Mouse (Mus musculus) kidney, embryonic 14.5 days (tissue): ENCODE measurements around the gene H2-Ob. TPM values are rescaled to one million over a fixed set of nuclear protein-coding genes. Genes with fewer than 3 reads are reported as not detected.
A peak's percentile ranks its signal among the peaks of the same experiment; 100 is the strongest.

Source experiments
- ATAC-seq: fragments of 200-750 bp; cut with Nextera tagmentation; 2 replicates; pipeline ENCODE4 v1.8.0; 2017; ENCODE audit warnings: moderate number of reproducible peaks, mild to moderate bottlenecking, moderate TSS enrichment, moderate library complexity; ENCODE audit not compliant: low FRiP score, low TSS enrichment
- H3K27ac ChIP-seq: fragments of 300-500 bp; sonication (generic); 2 replicates; pipeline ENCODE4 v1.5.1; 2014; ENCODE audit warnings: low read depth, mild to moderate bottlenecking, low read length, moderate library complexity, mixed read lengths
- H3K27me3 ChIP-seq: fragments of 300-500 bp; sonication (generic); 2 replicates; pipeline ENCODE4 v1.6.1; 2014; ENCODE audit warnings: mild to moderate bottlenecking, low read length; ENCODE audit not compliant: control insufficient read depth, insufficient read depth
- H3K36me3 ChIP-seq: fragments of 300-500 bp; sonication (generic); 2 replicates; pipeline ENCODE4 v1.6.1; 2014; ENCODE audit warnings: low read length, mixed read lengths; ENCODE audit not compliant: control insufficient read depth, insufficient read depth
- H3K4me1 ChIP-seq: fragments of 300-500 bp; sonication (generic); 2 replicates; pipeline ENCODE4 v1.6.1; 2014; ENCODE audit warnings: low read length, mixed read lengths; ENCODE audit not compliant: control insufficient read depth, insufficient read depth
- H3K4me2 ChIP-seq: fragments of 300-500 bp; sonication (generic); replicated peaks from 2 replicates; pipeline ENCODE4 v1.6.1; 2014; ENCODE audit warnings: low read depth, mild to moderate bottlenecking, low read length
- H3K4me3 ChIP-seq: fragments of 300-500 bp; sonication (generic); 2 replicates; pipeline ENCODE4 v1.5.1; 2014; ENCODE audit warnings: mild to moderate bottlenecking, low read length
- H3K9ac ChIP-seq: fragments of 300-500 bp; sonication (generic); 2 replicates; pipeline ENCODE4 v1.6.1; 2014; ENCODE audit warnings: low read depth, mild to moderate bottlenecking, low read length, moderate library complexity
- H3K9me3 ChIP-seq: fragments of 300-500 bp; sonication (generic); 2 replicates; pipeline ENCODE4 v1.6.1; 2016; ENCODE audit warnings: low read length; ENCODE audit not compliant: control insufficient read depth
- WGBS: fragments of 180-500 bp; shearing (Covaris S2); extraction: QIAGEN DNeasy Blood & Tissue Kit; methylation state at CpG from one replicate; pipeline ENCODE4 v1.1.7; 2014; 5-methylcytosine and 5-hydroxymethylcytosine counted together
- polyA plus RNA-seq: library from polyadenylated mRNA; unstranded; fragments of >200 nt; fragmentation: Nextera tagmentation; extraction: Ambion mirVana; gene quantifications from 2 replicates; pipeline ENCODE4 v1.2.1, GENCODE M21; 2014

H2-Ob gene
- polyA plus RNA-seq, 1 experiment from 2014 or later = not detected

DNA sequence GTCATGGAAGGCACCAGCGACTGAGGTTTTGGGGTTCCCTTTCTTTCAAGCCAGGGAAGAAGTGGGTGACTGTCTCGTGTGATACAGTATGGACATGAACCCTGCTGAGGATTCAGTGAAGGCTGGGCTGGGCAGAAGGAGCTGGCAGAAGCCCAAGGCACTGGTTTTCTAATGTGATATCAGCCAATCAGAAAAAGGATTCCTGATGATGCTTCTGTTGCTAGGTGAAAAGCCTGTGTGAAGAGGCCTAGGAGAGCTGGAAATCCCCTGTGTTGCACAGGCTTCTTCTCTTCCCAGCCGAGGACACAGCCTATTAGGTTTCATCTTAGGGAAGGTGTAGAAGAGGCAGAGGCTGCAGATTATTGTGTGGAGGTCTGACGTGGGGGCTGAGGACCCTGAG lies 22.8 kb downstream of the H2-Ob start:
- no peak overlapping the region for H3K4me3 ChIP-seq
- peaks cover 13% of the 10 kb centered on the region for H3K27me3 ChIP-seq
- no peak overlapping the region for H3K27ac ChIP-seq
- H3K9ac ChIP-seq = no peak overlapping the region
- no peaks in the 10 kb centered on the region for H3K36me3 ChIP-seq
- ATAC-seq = 0 out of 2 replicates have a peak, but pooled peaks have one; percentile 42
- WGBS = 13% methylated on average over 4 of the region's 4 CpGs
- H3K4me1 ChIP-seq = peaks cover 12% of the 10 kb centered on the region; the same call in 1 of the 2 replicates
- H3K4me2 ChIP-seq = no peak overlapping the region
- H3K9me3 ChIP-seq = no peaks in the 10 kb centered on the region

DNA sequence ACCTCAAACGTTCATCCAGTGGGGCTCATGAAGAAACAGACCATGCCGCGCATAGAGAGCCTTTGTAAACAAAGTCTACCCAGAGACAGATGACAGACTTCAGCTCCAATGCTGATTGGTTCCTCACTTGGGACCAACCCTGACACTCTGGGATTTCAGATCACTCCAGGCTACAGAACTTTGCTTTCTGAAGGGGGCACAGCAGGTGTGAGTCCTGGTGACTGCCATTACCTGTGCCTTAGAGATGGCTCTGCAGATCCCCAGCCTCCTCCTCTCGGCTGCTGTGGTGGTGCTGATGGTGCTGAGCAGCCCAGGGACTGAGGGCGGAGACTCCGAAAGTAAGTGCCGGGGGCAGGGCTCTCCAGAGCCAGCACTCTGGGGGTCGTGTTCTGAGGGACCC lies 24.4 kb downstream of the H2-Ob start:
- no peak overlapping the region for H3K27ac ChIP-seq
- H3K27me3 ChIP-seq = peaks cover 13% of the 10 kb centered on the region
- 0 out of 2 replicates have a peak overlapping the region, but pooled peaks have one; percentile 32 for H3K9ac ChIP-seq

DNA sequence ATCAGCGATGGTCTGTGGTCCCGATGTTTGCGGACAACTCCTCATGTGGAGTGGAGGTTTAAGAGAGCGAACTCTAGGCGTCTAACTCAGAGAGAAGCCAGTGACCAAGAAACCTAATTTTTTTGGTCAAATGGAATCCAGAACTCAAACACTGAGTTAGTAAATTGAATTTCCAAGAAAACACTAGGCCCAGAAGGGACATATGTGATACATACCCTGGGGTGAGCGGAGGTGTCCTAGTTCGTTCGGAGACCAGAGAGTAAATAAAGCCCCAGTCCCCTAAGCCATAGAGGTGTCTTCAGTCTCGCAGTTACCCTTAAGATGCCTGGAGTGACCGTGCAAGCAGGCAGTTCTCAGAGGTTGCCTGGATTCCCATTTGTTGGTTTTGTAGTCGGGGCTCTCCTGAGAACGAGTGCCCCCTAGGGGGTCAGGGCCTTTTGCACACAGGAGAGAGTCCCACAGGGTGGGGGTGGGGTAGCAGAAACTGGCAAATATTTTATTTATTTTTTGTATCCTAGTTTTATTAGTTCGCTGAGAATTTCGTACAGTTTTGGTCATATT lies 25.2 kb downstream of the H2-Ob start:
- Histone ChIP-seq H3K4me3 (peak overlapping the region; percentile 46), H3K27me3 (peaks cover 13% of the 10 kb centered on the region), H3K9ac (no peak overlapping the region), H3K36me3 (no peaks in the 10 kb centered on the region), H3K4me2 (peak overlapping the region; percentile 83), H3K4me1 (peaks cover 12% of the 10 kb centered on the region; the same call in 1 of the 2 replicates), H3K9me3 (no peaks in the 10 kb centered on the region), H3K27ac (no peak overlapping the region)
- WGBS = 5% methylated on average over 14 of the region's 14 CpGs
- peak; percentile 13; the same call in 1 of the 2 replicates for ATAC-seq

More for the DNA sequence above, 24.4 kb downstream of the H2-Ob start:
- peaks cover 12% of the 10 kb centered on the region; the same call in 1 of the 2 replicates for H3K4me1 ChIP-seq
- ATAC-seq = peak; percentile 83
- no peaks in the 10 kb centered on the region for H3K36me3 ChIP-seq
- peak overlapping the region; percentile 83 for H3K4me2 ChIP-seq
- H3K9me3 ChIP-seq = no peaks in the 10 kb centered on the region
- 2% methylated on average over 8 of the region's 8 CpGs for WGBS
- H3K4me3 ChIP-seq = peak overlapping the region; percentile 46

DNA sequence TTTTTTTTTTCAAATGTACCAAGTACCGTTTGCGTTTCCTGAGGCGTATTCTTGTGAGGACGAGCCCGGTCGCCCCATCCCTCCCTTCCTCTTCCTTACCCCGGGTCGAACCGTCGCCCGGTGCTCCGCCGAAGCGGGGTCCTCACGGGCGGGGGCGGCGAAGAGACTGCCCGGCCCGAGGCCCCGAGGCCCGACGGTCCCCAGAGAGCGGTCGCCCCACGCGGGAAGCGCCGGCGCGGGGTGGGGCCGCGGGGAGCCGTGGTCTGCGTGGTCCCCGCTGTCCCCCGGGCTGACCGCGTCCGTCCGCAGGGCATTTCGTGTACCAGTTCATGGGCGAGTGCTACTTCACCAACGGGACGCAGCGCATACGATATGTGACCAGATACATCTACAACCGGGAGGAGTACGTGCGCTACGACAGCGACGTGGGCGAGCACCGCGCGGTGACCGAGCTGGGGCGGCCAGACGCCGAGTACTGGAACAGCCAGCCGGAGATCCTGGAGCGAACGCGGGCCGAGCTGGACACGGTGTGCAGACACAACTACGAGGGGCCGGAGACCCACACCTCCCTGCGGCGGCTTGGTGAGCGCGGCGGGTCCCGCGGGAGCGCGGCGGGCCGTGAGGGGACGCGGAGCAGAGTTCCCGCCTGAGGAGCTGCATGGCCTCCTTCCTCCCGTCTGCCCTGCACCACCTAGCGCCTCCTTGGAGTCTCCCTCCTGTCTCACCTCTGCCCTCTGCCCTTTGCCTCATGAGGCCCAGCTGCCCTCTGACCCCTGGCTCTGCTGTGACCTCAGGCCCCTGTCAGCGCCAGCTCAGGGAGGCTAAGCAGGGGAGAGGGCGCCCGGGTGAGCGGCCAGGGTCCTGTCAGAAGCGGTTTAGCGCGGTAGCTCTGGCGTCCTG lies 26.0 kb downstream of the H2-Ob start:
- 1% methylated on average over 88 of the region's 93 CpGs for WGBS
- no peaks in the 10 kb centered on the region for H3K9me3 ChIP-seq

DNA sequence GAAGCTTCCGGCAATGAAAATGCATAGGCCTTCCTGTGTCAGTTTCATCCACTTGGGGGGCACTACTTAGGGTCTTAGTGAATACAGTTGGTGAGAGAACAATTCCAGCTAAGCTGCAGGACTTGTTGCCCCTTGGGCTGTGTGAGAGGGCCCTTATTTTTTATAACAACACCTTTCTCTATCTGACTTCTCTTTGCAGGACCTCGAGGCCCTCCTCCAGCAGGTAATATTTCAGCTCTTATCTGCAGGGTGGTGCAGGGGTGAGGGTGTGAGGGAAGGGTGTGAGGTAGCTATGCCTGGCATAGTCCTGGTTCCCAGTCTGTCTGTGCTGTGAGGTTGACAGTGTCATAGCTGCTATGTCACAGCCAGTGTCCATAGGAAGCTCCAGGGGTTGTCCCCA lies 29.6 kb downstream of the H2-Ob start:
- peaks cover 13% of the 10 kb centered on the region for H3K27me3 ChIP-seq
- no peak for ATAC-seq
- no peak overlapping the region for H3K9ac ChIP-seq
- H3K4me2 ChIP-seq = no peak overlapping the region
- no peak overlapping the region for H3K4me3 ChIP-seq
- no peaks in the 10 kb centered on the region for H3K9me3 ChIP-seq
- no peaks in the 10 kb centered on the region for H3K36me3 ChIP-seq
- peaks cover 12% of the 10 kb centered on the region; the same call in 1 of the 2 replicates for H3K4me1 ChIP-seq
- H3K27ac ChIP-seq = no peak overlapping the region
- 82% methylated on average over 2 of the region's 2 CpGs for WGBS

More for the DNA sequence above, 26.0 kb downstream of the H2-Ob start:
- peak; percentile 57 for ATAC-seq
- H3K9ac ChIP-seq = peak overlapping the region; percentile 58
- peaks cover 13% of the 10 kb centered on the region for H3K27me3 ChIP-seq
- H3K27ac ChIP-seq = no peak overlapping the region
- peak overlapping the region; percentile 83 for H3K4me2 ChIP-seq
- H3K4me1 ChIP-seq = peaks cover 12% of the 10 kb centered on the region; the same call in 1 of the 2 replicates
- H3K36me3 ChIP-seq = no peaks in the 10 kb centered on the region
- peak overlapping the region; percentile 46 for H3K4me3 ChIP-seq

DNA sequence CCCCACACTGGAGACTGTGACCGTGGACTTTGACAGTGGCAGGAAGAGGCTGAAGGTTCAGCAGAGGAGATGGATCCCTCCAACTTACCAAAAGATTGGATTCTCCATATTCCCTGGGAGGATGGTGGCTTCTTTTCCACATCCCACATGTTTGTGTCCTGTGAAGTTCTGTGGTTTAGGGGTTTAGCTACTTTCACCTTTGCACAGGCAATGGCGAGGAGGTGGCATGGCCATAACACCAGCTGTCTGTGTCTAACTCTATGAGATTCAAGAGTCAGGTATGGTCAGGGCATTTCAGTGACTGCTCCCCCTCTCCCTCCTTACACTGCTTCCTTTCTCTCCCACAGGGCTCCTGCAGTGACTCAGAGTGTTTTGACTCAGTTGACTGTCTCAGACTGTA lies 30.0 kb downstream of the H2-Ob start:
- Histone ChIP-seq H3K27ac (no peak overlapping the region), H3K4me3 (no peak overlapping the region), H3K27me3 (peaks cover 10% of the 10 kb centered on the region), H3K36me3 (no peaks in the 10 kb centered on the region), H3K4me1 (peaks cover 12% of the 10 kb centered on the region; the same call in 1 of the 2 replicates), H3K9ac (no peak overlapping the region), H3K9me3 (no peaks in the 10 kb centered on the region), H3K4me2 (no peak overlapping the region)
- 81% methylated on average over 2 of the region's 2 CpGs for WGBS
- no peak for ATAC-seq

DNA sequence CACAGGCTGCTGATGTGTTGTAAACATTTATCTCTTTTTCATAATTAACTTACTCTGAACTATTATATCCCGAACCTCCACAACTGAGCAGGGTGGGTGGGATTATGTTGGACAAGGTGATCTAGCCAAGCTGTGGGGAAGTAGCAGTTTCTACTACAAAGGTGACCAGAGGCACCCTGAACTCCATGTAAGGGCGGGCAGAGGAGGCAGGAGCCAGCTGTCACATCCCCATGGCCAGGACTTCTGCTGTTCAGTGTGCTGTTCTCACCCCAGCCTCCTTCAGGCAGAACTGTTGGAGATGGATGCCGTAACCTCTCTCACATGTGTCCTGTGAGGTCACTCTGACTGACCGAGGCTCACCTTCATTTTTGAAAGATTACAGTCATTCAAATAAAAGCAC lies 31.1 kb downstream of the H2-Ob start:
- Histone ChIP-seq H3K27me3 (peaks cover 2% of the 10 kb centered on the region; the same call in 1 of the 2 replicates), H3K4me2 (no peak overlapping the region), H3K27ac (no peak overlapping the region), H3K4me3 (no peak overlapping the region), H3K36me3 (no peaks in the 10 kb centered on the region), H3K4me1 (peaks cover 7% of the 10 kb centered on the region; the same call in 1 of the 2 replicates), H3K9ac (no peak overlapping the region), H3K9me3 (no peaks in the 10 kb centered on the region)
- WGBS = 69% methylated on average over 4 of the region's 4 CpGs
- ATAC-seq = no peak

DNA sequence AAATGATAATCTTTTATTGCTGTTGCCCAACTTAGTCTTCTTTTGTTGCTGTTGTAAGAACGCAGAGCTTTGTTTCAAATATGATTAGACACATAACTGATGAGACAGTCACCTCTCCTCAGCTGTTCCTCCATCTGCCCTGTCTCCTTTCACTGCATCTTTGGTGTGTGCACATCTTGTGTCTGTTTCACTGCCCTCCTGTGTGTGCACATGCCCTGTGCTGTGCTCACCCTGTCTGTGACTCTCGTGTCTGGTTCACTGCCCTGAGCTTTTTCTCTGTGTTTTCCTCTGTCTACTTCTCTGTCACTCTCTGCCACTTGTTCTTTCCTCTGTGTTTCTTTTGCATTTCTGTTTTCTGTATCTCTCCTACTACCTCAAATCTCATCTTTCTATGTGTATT lies 31.5 kb downstream of the H2-Ob start:
- Histone ChIP-seq H3K27me3 (no peaks in the 10 kb centered on the region), H3K9ac (no peak overlapping the region), H3K4me3 (no peak overlapping the region), H3K4me2 (no peak overlapping the region), H3K27ac (no peak overlapping the region), H3K36me3 (no peaks in the 10 kb centered on the region), H3K9me3 (no peaks in the 10 kb centered on the region), H3K4me1 (peaks cover 3% of the 10 kb centered on the region; the same call in 1 of the 2 replicates)
- 92% methylated on average over 2 of the region's 2 CpGs for WGBS
- ATAC-seq = no peak

DNA sequence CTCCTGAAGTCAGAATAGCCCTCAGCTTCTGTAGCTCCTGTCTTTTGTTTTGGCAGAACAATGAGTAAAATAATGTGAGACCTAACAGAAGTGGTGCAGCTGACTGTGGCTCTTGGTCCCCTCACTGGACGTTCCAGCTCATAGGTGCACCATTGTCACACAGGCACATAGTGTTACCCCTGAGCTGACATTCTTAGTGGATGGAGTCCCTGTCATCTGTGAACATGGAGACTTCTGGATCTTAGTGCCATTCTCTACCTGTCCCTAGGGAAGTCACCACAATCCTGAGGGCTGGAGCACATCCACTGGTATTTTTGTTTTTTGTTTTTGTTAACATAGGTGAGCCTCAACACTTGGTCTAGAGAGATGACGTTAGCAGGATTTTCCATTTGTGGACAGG lies 32.2 kb downstream of the H2-Ob start:
- Histone ChIP-seq H3K27ac (no peak overlapping the region), H3K4me3 (no peak overlapping the region), H3K27me3 (no peaks in the 10 kb centered on the region), H3K36me3 (no peaks in the 10 kb centered on the region), H3K4me2 (no peak overlapping the region), H3K9me3 (no peaks in the 10 kb centered on the region), H3K4me1 (no peaks in the 10 kb centered on the region), H3K9ac (no peak overlapping the region)
- 83% methylated on average over 2 of the region's 2 CpGs for WGBS
- ATAC-seq = no peak
